Mouse (Mus musculus) ES-E14 (cell line): ENCODE results near the gene Adamtsl3. TPM values are rescaled to one million over a fixed set of nuclear protein-coding genes. Genes with fewer than 3 reads are reported as not detected.

ENCODE experiments used
- DNase-seq: peaks from one replicate; pipeline ENCODE4 v3.0.0-alpha.2; 2013; ENCODE audit warnings: low read depth, low spot score
- H3K27ac ChIP-seq: 2 replicates; pipeline ENCODE4 v1.5.1; 2012; ENCODE audit warnings: low read depth, mild to moderate bottlenecking, low read length, moderate library complexity, mixed read lengths; ENCODE audit not compliant: poor library complexity, insufficient read depth, severe bottlenecking
- H3K36me3 ChIP-seq: 2 replicates; pipeline ENCODE4 v1.6.1; 2012; ENCODE audit warnings: mild to moderate bottlenecking, low read length, moderate library complexity, mixed read lengths; ENCODE audit not compliant: control insufficient read depth, poor library complexity, insufficient read depth, severe bottlenecking
- H3K4me1 ChIP-seq, 2 experiments: fragments of 150-350 bp in 1 of 2; sonication (generic) in 1 of 2; 2 replicates each; pipeline ENCODE4 v1.6.1; 2012; ENCODE audit warnings: low read length in 2 of 2, mild to moderate bottlenecking in 1 of 2, mixed read lengths in 1 of 2; ENCODE audit not compliant: control insufficient read depth in 2 of 2, insufficient read depth in 2 of 2, poor library complexity in 1 of 2
- H3K4me3 ChIP-seq, 2 experiments: fragments of 150-350 bp in 1 of 2; sonication (generic) in 1 of 2; 2 replicates each; pipeline ENCODE4 v1.5.1; 2012; ENCODE audit warnings: low read length in 2 of 2, low read depth in 1 of 2, mild to moderate bottlenecking in 1 of 2, mixed read lengths in 1 of 2; ENCODE audit not compliant: insufficient read depth in 1 of 2, poor library complexity in 1 of 2, severe bottlenecking in 1 of 2
- H3K9ac ChIP-seq: 2 replicates; pipeline ENCODE4 v1.6.1; 2012; ENCODE audit warnings: low read depth, mild to moderate bottlenecking, low read length, mixed read lengths; ENCODE audit not compliant: poor library complexity, insufficient read depth, severe bottlenecking
- H3K9me3 ChIP-seq: fragments of 150-350 bp; sonication (generic); 2 replicates; pipeline ENCODE4 v1.6.1; 2012; ENCODE audit warnings: low read depth, mild to moderate bottlenecking, low read length; ENCODE audit not compliant: control insufficient read depth, insufficient read depth
- CHD2 ChIP-seq: IDR thresholded peaks from 2 replicates; pipeline ENCODE4 v1.6.1; 2014; ENCODE audit warnings: mild to moderate bottlenecking, low read depth, low read length, inconsistent platforms
- HCFC1 ChIP-seq: IDR thresholded peaks from 2 replicates; pipeline ENCODE4 v1.6.1; 2012; ENCODE audit warnings: low read length, inconsistent platforms, borderline replicate concordance; ENCODE audit not compliant: insufficient read depth
- MAFK ChIP-seq: IDR thresholded peaks from 2 replicates; pipeline ENCODE4 v1.6.1; 2014; ENCODE audit warnings: mild to moderate bottlenecking, low read depth, low read length, inconsistent platforms; ENCODE audit not compliant: insufficient read depth
- ZC3H11A ChIP-seq: IDR thresholded peaks from 2 replicates; pipeline ENCODE4 v1.6.1; 2012; ENCODE audit warnings: low read depth, mild to moderate bottlenecking, inconsistent platforms, low read length, borderline replicate concordance
- ZNF384 ChIP-seq: IDR thresholded peaks from 2 replicates; pipeline ENCODE4 v1.6.1; 2012; ENCODE audit warnings: low read depth, low read length, inconsistent platforms
- in situ Hi-C, 2 experiments: fragments of 600-800 bp; cut with MboI; formaldehyde crosslinking; loops; one replicate each; pipeline ENCODE4 v1.15.1; 2025; ENCODE audit warnings: low sequenced_read_pairs in 2 of 2, inconsistent platforms in 1 of 2; ENCODE audit not compliant: unreplicated experiment in 2 of 2
- total RNA-seq: library from RNA; depleted of rRNA; stranded (reverse); fragments of 300-350 nt; gene quantifications from 2 replicates; pipeline ENCODE4 v1.2.3, GENCODE M21; 2012

Adamtsl3 gene
- total RNA-seq, 1 experiment = 0.71 TPM

GRCm38 (mm10) chr7:82572981-82573380, 237.5 kb downstream of the Adamtsl3 start:
- no peak for DNase-seq
- H3K36me3 ChIP-seq = no peaks in the 10 kb centered on the region
- in situ Hi-C loops = no loop called here
- no peak for TF ChIP-seq HCFC1
- H3K27ac ChIP-seq = no peak overlapping the region
- no peaks in the 10 kb centered on the region for H3K4me1 ChIP-seq
- no peak overlapping the region for H3K4me3 ChIP-seq
- no peaks in the 10 kb centered on the region for H3K9me3 ChIP-seq
- no peak overlapping the region for H3K9ac ChIP-seq

GRCm38 (mm10) chr7:82580007-82580406, 244.5 kb downstream of the Adamtsl3 start:
- Histone ChIP-seq H3K9me3 (no peaks in the 10 kb centered on the region), H3K9ac (no peak overlapping the region), H3K4me1 (no peaks in the 10 kb centered on the region), H3K27ac (no peak overlapping the region), H3K36me3 (no peaks in the 10 kb centered on the region), H3K4me3 (no peak overlapping the region)
- in situ Hi-C loops = no loop called here
- TF ChIP-seq ZNF384 = no peak
- TF ChIP-seq CHD2 = no peak
- no peak for TF ChIP-seq ZC3H11A
- DNase-seq = no peak

GRCm38 (mm10) chr7:82581802-82582201, 246.3 kb downstream of the Adamtsl3 start:
- in situ Hi-C loops = no loop called here
- no peak overlapping the region for H3K4me3 ChIP-seq
- no peak for TF ChIP-seq HCFC1
- no peak for TF ChIP-seq MAFK
- TF ChIP-seq CHD2 = no peak
- no peak for TF ChIP-seq ZC3H11A
- no peak for TF ChIP-seq ZNF384
- H3K9ac ChIP-seq = no peak overlapping the region
- H3K4me1 ChIP-seq = no peaks in the 10 kb centered on the region
- no peak overlapping the region for H3K27ac ChIP-seq
- no peaks in the 10 kb centered on the region for H3K9me3 ChIP-seq
- H3K36me3 ChIP-seq = no peaks in the 10 kb centered on the region
- no peak for DNase-seq

- Histone ChIP-seq H3K36me3 (no peaks in the 10 kb centered on the region), H3K4me3 (no peak overlapping the region), H3K27ac (no peak overlapping the region), H3K9me3 (no peaks in the 10 kb centered on the region), H3K4me1 (no peaks in the 10 kb centered on the region), H3K9ac (no peak overlapping the region)
- DNase-seq = no peak
- in situ Hi-C loops = no loop called here
- TF ChIP-seq MAFK (0 out of 2 replicates have a peak, but pooled peaks have one; percentile 4), HCFC1 (no peak), ZC3H11A (no peak)
Observed at GRCm38 (mm10) chr7:82582534-82582933, 247.0 kb downstream of the Adamtsl3 start.

GRCm38 (mm10) chr7:82590931-82591330, 255.4 kb downstream of the Adamtsl3 start:
- TF ChIP-seq ZNF384 (no peak), ZC3H11A (no peak), MAFK (no peak), CHD2 (no peak), HCFC1 (no peak)
- in situ Hi-C loops = no loop called here
- no peak overlapping the region for H3K9ac ChIP-seq

More at GRCm38 (mm10) chr7:82590931-82591330, 255.4 kb downstream of the Adamtsl3 start:
- Histone ChIP-seq H3K36me3 (no peaks in the 10 kb centered on the region), H3K4me1 (no peaks in the 10 kb centered on the region), H3K9me3 (no peaks in the 10 kb centered on the region), H3K4me3 (no peak overlapping the region), H3K27ac (no peak overlapping the region)
- no peak for DNase-seq
